In the genomic region with DNA sequence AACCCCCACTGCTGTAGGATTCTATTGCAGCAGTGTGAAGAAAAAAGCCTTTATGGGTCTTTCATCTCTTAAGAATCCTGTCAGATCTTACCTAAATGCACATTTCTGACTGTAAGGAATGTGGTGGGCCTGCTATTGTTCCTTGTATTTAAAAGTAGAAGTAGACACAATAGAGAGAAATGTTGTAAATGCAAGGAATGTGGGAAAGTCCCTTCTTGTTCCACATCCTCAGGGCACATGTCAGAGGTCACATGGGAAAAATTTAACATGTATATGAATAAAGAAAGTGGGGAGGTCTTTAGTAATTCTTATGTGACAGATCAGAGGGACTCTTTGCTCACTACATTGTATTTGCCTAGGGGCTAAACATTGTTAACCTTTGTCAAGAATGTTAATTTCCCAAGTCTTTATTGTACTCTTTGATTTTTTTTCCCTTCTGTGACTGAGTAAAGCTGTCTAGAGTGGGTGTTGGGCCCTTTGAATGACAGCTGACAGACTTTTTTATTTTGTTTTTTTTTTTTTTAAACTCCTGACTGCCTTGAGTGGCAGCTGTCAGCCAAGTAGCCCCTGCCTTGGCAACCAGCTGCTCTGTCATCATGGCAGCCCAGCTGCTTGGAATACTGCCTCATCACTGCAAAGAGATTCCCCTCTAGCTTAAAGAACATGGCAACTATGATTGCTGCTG, we compare ENCODE assay signal across 23 mouse cellular contexts.
A peak's percentile ranks its signal among the peaks of the same experiment; 100 is the strongest.
DNase-seq lines count a peak whose midpoint lies in the region; ATAC-seq lines count a peak whose summit lies in the region.
"Had no signal": no experiment of that assay in that cellular context is flagged by ENCODE, and none has a peak within 500 bp of the region (broad histone marks: within the 10 kb centered on the region; RNA-seq: fewer than 3 reads in every experiment).

No protein-coding gene starts in this region.

- H3K9ac ChIP-seq in embryonic facial prominence, embryonic 11.5 days (replicated peaks; ENCODE audit: low read length) = no peak overlapping the region
- H3K9ac ChIP-seq in embryonic facial prominence, embryonic 14.5 days (ENCODE audit: low read depth, low read length) = no peak overlapping the region
- H3K9ac ChIP-seq: forebrain, embryonic 12.5 days; forebrain, postnatal 0 days; heart, embryonic 15.5 days; hindbrain, embryonic 14.5 days; intestine, embryonic 15.5 days had no signal

- ATAC-seq in embryonic facial prominence, embryonic 11.5 days (replicated peaks; ENCODE audit: insufficient number of reproducible peaks, low FRiP score, low TSS enrichment, low read depth) = no peak
- no peak for ATAC-seq in embryonic facial prominence, embryonic 14.5 days (ENCODE audit: low read depth)
- ATAC-seq: forebrain, postnatal 0 days; intestine, embryonic 15.5 days had no signal

- intact Hi-C loops in heart, postnatal 10 days (cut with DNase I) = no loop called here

- H3K27me3 ChIP-seq in embryonic facial prominence, embryonic 11.5 days (ENCODE audit: control insufficient read depth, insufficient read depth, low read length) = no peaks in the 10 kb centered on the region
- H3K27me3 ChIP-seq in embryonic facial prominence, embryonic 10.5 days (replicated peaks; ENCODE audit: low read depth, poor library complexity, severe bottlenecking) = no peaks in the 10 kb centered on the region
- H3K27me3 ChIP-seq in embryonic facial prominence, embryonic 14.5 days (replicated peaks; ENCODE audit: control insufficient read depth, insufficient read depth, low read length) = no peaks in the 10 kb centered on the region
- H3K27me3 ChIP-seq: CH12.LX; forebrain, embryonic 12.5 days; heart, embryonic 15.5 days; intestine, embryonic 15.5 days had no signal

- H3K27ac ChIP-seq in embryonic facial prominence, embryonic 11.5 days (replicated peaks; ENCODE audit: low read depth, low read length) = no peak overlapping the region
- H3K27ac ChIP-seq in embryonic facial prominence, embryonic 10.5 days (replicated peaks) = no peak overlapping the region
- H3K27ac ChIP-seq in embryonic facial prominence, embryonic 14.5 days (replicated peaks; ENCODE audit: low read depth, low read length) = peak overlapping the region; percentile 21; the same call in 1 of the 2 replicates
- H3K27ac ChIP-seq: forebrain, embryonic 12.5 days; heart, embryonic 15.5 days; hindbrain, embryonic 10.5 days; hindbrain, embryonic 14.5 days; intestine, embryonic 15.5 days had no signal

- H3K4me1 ChIP-seq in embryonic facial prominence, embryonic 11.5 days (ENCODE audit: control insufficient read depth, insufficient read depth, low read length) = no peaks in the 10 kb centered on the region
- H3K4me1 ChIP-seq in embryonic facial prominence, embryonic 10.5 days = peaks cover 18% of the 10 kb centered on the region
- no peaks in the 10 kb centered on the region for H3K4me1 ChIP-seq in embryonic facial prominence, embryonic 14.5 days (ENCODE audit: control insufficient read depth, insufficient read depth, low read length)
- H3K4me1 ChIP-seq: heart, embryonic 15.5 days; intestine, embryonic 15.5 days had no signal

- no peaks in the 10 kb centered on the region for H3K36me3 ChIP-seq in embryonic facial prominence, embryonic 11.5 days (replicated peaks; ENCODE audit: control insufficient read depth, insufficient read depth, low read depth, low read length)
- H3K36me3 ChIP-seq in embryonic facial prominence, embryonic 10.5 days (replicated peaks) = no peaks in the 10 kb centered on the region
- no peaks in the 10 kb centered on the region for H3K36me3 ChIP-seq in embryonic facial prominence, embryonic 14.5 days (ENCODE audit: control insufficient read depth, insufficient read depth, low read length)
- H3K36me3 ChIP-seq: forebrain, embryonic 12.5 days; G1E; heart, embryonic 15.5 days; hindbrain, embryonic 10.5 days; intestine, embryonic 15.5 days had no signal

- H3K4me3 ChIP-seq in embryonic facial prominence, embryonic 11.5 days (ENCODE audit: low read depth, low read length) = no peak overlapping the region
- no peak overlapping the region for H3K4me3 ChIP-seq in embryonic facial prominence, embryonic 10.5 days
- H3K4me3 ChIP-seq in embryonic facial prominence, embryonic 14.5 days (ENCODE audit: low read depth, low read length) = no peak overlapping the region
- H3K4me3 ChIP-seq: forebrain, embryonic 12.5 days; heart, embryonic 15.5 days; hindbrain, embryonic 10.5 days; intestine, embryonic 15.5 days had no signal

- H3K4me2 ChIP-seq in embryonic facial prominence, embryonic 11.5 days (ENCODE audit: low read depth, low read length) = no peak overlapping the region
- no peak overlapping the region for H3K4me2 ChIP-seq in embryonic facial prominence, embryonic 14.5 days (ENCODE audit: low read depth, low read length)
- H3K4me2 ChIP-seq: forebrain, embryonic 12.5 days; heart, embryonic 11.5 days; heart, embryonic 15.5 days; hindbrain, embryonic 14.5 days; intestine, embryonic 15.5 days had no signal

- no peaks in the 10 kb centered on the region for H3K9me3 ChIP-seq in embryonic facial prominence, embryonic 11.5 days (replicated peaks; ENCODE audit: control insufficient read depth, low read length)
- no peaks in the 10 kb centered on the region for H3K9me3 ChIP-seq in embryonic facial prominence, embryonic 10.5 days
- H3K9me3 ChIP-seq in embryonic facial prominence, embryonic 14.5 days (ENCODE audit: control insufficient read depth, low read length) = no peaks in the 10 kb centered on the region
- H3K9me3 ChIP-seq: forebrain, embryonic 12.5 days; G1E; heart, embryonic 15.5 days; hindbrain, embryonic 10.5 days; intestine, embryonic 15.5 days had no signal

- peak; percentile 19 for DNase-seq in embryonic facial prominence, embryonic 11.5 days (ENCODE audit: low spot score)
- DNase-seq in embryonic facial prominence, embryonic 10.5 days (ENCODE audit: low spot score) = no peak
- peak; percentile 83 for DNase-seq in Muller cell, postnatal 12 days (ENCODE audit: inconsistent ontology term)
- peak; percentile 24 for DNase-seq in embryonic facial prominence, embryonic 14.5 days (ENCODE audit: low spot score)
- no peak for DNase-seq in heart, postnatal 10 days
- DNase-seq in frontal cortex, postnatal 14 days (ENCODE audit: low spot score in 2 of 2) = no peak
- no peak for DNase-seq in heart, adult 11 months
- DNase-seq: adrenal gland, adult 8-10 months; adrenal gland, postnatal 36 days; cerebellum, adult 2 months; cerebellum, postnatal 14 days; forebrain, postnatal 0 days; gastrocnemius, postnatal 36 days; heart, adult 18-20 months; kidney, adult 2 months had no signal

Comparison
In these comparisons a context has a peak if more than half of its experiments do, and no peak if none do; other contexts are left out.
1. DNase-seq: peak in embryonic facial prominence, embryonic 11.5 days (single experiment), Muller cell, postnatal 12 days (single experiment) and embryonic facial prominence, embryonic 14.5 days (single experiment); none in embryonic facial prominence, embryonic 10.5 days (single experiment), heart, postnatal 10 days (0 of 2), frontal cortex, postnatal 14 days (0 of 2) and heart, adult 11 months (single experiment).